Mouse (Mus musculus): ENCODE results near the gene Nubp1. TPM values are rescaled to one million over a fixed set of nuclear protein-coding genes. Genes with fewer than 3 reads are reported as not detected.

The Nubp1 gene
- polyA plus RNA-seq, 1 experiment from 2014 or later, result 51.1 TPM

DNA sequence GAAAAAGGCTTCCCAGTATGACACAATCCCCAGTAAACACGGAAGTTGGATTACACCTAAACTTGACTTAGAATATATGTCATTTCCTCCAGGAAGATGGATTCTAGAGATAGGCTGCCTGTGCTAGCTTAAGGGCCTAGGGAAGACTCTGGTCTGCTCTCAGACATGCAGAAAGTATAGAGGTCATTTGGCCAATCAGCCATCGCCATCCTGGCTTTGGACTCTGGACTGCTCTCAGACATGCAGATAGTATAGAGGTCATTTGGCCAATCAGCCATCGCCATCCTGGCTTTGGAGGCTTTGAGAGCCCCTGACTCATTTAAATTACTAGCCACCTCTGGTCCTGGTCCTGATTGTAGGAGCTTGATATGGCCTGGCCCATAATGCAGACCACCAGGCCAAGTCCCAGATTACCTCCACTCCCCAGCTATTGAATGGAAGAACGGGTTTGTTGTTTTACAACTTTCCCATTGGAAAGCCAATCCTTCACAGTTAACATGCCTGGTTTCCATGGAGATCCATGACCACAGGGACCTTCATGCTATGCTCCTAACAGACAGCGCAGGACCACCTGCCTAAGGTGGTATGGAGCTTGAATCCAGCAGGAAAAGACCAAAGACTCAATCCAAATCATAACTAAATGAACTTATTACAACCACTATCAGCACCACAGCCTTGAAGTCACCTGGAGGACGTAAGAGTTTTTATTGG lies 42.3 kb downstream of the Nubp1 start:
- H3K4me1 ChIP-seq (replicated peaks), result 0 out of 2 replicates have a peak, but pooled peaks cover 18% of the 10 kb centered on the region
- no peaks in the 10 kb centered on the region for H3K36me3 ChIP-seq
- ATAC-seq (ENCODE audit: low read depth), result no peak
- no peak overlapping the region for H3K9ac ChIP-seq
- H3K27me3 ChIP-seq, result no peaks in the 10 kb centered on the region
- H3K4me2 ChIP-seq, result no peak overlapping the region
- WGBS, result 48% methylated on average over 6 of the region's 6 CpGs
- H3K27ac ChIP-seq (replicated peaks), result no peak overlapping the region
- H3K4me3 ChIP-seq, result no peak overlapping the region
- no peaks in the 10 kb centered on the region for H3K9me3 ChIP-seq

DNA sequence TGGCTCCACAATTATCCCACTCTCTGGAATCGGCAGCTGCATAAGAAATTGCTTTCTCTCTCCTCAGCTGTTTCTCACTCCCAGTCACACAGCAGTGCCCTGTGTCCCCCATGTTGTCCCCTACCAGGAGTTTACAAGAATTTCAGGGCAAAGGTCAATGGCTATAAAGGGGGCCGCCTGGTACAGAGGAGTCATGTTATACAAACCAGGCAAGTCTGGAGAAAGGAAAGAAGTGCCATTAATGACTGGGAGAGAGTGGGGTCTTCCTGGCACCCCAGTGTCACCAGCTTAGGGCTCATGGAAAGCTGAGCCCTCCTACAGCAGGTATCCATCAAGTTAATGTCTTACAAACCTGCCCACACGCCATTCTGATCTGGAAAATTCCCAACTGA lies 42.8 kb downstream of the Nubp1 start:
- 0 out of 2 replicates have a peak, but pooled peaks cover 18% of the 10 kb centered on the region for H3K4me1 ChIP-seq (replicated peaks)
- no peak overlapping the region for H3K4me2 ChIP-seq
- H3K9ac ChIP-seq, result no peak overlapping the region
- H3K9me3 ChIP-seq, result no peaks in the 10 kb centered on the region
- H3K36me3 ChIP-seq, result no peaks in the 10 kb centered on the region
- WGBS, result 15% methylated on average over 3 of the region's 3 CpGs
- no peaks in the 10 kb centered on the region for H3K27me3 ChIP-seq
- no peak overlapping the region for H3K27ac ChIP-seq (replicated peaks)
- ATAC-seq (ENCODE audit: low read depth), result no peak
- no peak overlapping the region for H3K4me3 ChIP-seq

DNA sequence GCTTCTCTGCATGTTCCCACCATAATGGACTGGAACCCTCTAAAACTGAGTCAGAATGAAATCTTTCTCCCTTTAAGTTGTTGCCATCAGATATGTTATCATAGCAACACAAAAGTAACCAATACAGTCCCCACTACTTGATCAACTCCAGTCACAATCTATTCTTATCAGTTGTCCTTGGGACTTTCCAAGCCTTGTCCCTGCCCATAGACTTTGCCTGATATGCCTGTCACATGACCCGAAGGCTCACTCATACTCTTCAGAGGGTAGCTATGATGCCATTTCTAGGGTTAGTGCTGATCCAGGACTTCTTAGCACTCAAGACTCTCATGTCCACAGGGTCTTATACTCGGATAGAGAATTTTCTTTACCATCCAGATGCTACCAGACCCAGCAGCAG lies 48.4 kb downstream of the Nubp1 start:
- Histone ChIP-seq H3K4me3 (no peak overlapping the region), H3K9ac (no peak overlapping the region), H3K27ac (replicated peaks) (no peak overlapping the region), H3K4me1 (replicated peaks) (0 out of 2 replicates have a peak, but pooled peaks cover 4% of the 10 kb centered on the region), H3K36me3 (no peaks in the 10 kb centered on the region), H3K4me2 (no peak overlapping the region), H3K9me3 (no peaks in the 10 kb centered on the region), H3K27me3 (no peaks in the 10 kb centered on the region)
- 78% methylated on average over 2 of the region's 2 CpGs for WGBS
- no peak for ATAC-seq (ENCODE audit: low read depth)

DNA sequence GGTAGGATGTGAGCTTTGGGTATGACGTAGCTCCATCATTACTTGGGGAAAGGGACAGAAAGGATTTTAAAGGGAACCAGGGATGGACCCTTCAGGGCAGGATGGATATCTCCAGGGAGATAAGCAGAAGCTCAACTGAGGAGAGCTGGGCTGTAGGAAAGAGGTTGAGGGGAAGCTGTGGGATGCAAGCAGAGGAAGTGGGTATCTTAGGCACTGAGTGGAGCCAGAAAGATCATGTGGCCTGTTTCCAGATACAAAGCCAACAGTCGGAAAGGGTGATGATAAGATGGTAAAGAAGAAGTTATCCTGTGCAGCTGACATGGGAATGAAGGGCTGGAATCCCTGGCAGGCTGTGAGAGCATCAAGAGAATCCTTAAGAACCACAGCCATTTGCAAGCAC lies 49.4 kb downstream of the Nubp1 start:
- Histone ChIP-seq H3K9me3 (no peaks in the 10 kb centered on the region), H3K9ac (no peak overlapping the region), H3K4me2 (no peak overlapping the region), H3K36me3 (no peaks in the 10 kb centered on the region), H3K4me1 (replicated peaks) (no peaks in the 10 kb centered on the region), H3K27me3 (no peaks in the 10 kb centered on the region), H3K4me3 (no peak overlapping the region), H3K27ac (replicated peaks) (no peak overlapping the region)
- WGBS, result 90% methylated on average over 2 of the region's 2 CpGs
- no peak for ATAC-seq (ENCODE audit: low read depth)

DNA sequence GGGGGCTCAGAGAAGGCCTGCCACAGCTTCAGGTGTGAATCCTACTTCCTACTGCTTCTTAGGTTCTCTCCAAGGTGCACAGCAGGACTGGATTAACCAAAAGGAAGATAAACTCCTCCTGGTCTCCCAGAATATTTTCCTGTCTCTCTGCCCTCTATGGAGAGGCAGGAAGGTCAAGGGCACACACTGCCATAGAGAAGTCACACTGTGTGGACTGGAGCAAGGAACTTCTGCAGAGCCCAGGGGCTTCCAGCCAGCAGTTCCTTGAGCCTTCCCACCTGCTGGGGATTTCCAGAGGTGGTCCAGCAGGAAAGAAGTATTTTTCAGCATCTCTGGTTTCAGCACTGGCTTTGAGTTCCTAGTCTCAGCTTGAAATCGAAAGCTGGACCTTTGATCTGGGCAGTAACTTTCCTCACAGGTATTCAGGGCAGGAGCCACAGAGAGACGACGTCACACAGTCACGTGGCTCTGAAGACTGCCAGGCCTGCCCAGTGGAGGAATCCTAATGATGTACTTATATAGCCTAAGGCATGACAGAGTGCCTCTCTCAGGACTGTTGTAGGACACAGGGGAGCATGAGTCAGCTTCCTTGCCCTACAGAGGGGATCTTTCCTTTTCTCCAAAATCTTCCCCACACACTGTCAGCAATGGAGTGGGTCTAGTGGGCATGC lies 53.4 kb downstream of the Nubp1 start:
- Histone ChIP-seq H3K4me2 (no peak overlapping the region), H3K9ac (no peak overlapping the region), H3K4me3 (no peak overlapping the region), H3K4me1 (replicated peaks) (no peaks in the 10 kb centered on the region), H3K36me3 (no peaks in the 10 kb centered on the region), H3K27me3 (no peaks in the 10 kb centered on the region), H3K9me3 (no peaks in the 10 kb centered on the region), H3K27ac (replicated peaks) (no peak overlapping the region)
- ATAC-seq (ENCODE audit: low read depth), result no peak
- 34% methylated on average over 4 of the region's 4 CpGs for WGBS

DNA sequence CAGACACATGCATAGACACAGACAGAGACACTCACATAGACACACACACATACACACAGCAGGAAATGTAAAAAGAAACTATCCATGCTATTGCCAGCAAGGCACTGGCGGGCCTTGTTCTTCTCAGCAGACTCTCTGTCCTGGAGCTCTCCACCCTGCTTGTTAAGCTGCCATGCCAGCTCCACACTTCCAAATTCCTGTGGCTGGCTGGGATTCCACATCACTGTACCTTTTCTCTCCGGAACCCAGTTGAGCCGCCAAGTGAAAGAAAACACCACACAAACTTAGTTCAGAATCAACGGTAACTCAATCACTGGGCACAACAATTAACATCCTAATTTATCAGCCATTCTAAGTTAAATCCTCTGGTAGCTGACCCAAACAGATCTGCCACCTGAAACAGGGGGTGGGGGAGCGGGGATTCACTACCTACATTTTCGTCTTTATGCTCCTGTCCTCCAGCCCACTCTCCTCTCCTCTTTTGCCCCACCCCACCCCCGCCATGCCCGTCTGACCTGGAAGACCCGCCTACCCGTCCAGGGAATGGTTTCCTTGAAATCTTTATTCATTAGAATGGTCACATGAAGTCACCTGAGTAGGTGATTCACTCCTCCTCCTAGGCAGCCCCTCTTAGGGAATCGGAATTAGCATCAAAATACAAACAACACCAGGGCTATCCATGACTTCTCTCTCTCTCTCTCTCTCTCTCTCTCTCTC lies 55.8 kb downstream of the Nubp1 start:
- Histone ChIP-seq H3K4me2 (no peak overlapping the region), H3K9ac (no peak overlapping the region), H3K4me3 (no peak overlapping the region), H3K36me3 (no peaks in the 10 kb centered on the region), H3K27me3 (no peaks in the 10 kb centered on the region), H3K9me3 (no peaks in the 10 kb centered on the region), H3K27ac (replicated peaks) (no peak overlapping the region), H3K4me1 (replicated peaks) (no peaks in the 10 kb centered on the region)
- ATAC-seq (ENCODE audit: low read depth), result no peak
- WGBS, result 41% methylated on average over 11 of the region's 11 CpGs

DNA sequence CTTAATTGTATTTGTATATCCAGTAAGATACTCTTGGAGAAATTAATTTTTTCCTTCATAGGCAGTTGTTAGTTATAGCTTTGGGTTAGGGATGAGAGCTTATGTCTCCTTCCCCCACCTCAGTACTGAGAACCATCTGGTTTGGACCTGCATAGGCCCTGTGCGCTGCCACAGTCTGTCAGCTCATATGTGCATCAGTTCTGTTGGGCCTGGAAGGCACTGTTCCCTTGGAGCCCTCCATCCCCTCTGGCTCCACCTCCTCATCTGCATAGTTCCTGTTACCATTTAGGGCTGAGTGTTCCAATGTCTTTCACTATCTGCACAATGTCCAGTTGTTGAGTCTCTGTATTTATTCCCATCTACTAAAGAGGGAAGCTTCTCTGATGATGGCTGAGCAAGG lies 56.5 kb downstream of the Nubp1 start:
- no peak overlapping the region for H3K4me3 ChIP-seq
- H3K4me2 ChIP-seq, result no peak overlapping the region
- H3K36me3 ChIP-seq, result no peaks in the 10 kb centered on the region
- no peaks in the 10 kb centered on the region for H3K9me3 ChIP-seq
- no peak overlapping the region for H3K27ac ChIP-seq (replicated peaks)
- 100% methylated on average over 1 of the region's 1 CpGs for WGBS
- no peaks in the 10 kb centered on the region for H3K4me1 ChIP-seq (replicated peaks)
- no peak for ATAC-seq (ENCODE audit: low read depth)
- no peaks in the 10 kb centered on the region for H3K27me3 ChIP-seq
- no peak overlapping the region for H3K9ac ChIP-seq

DNA sequence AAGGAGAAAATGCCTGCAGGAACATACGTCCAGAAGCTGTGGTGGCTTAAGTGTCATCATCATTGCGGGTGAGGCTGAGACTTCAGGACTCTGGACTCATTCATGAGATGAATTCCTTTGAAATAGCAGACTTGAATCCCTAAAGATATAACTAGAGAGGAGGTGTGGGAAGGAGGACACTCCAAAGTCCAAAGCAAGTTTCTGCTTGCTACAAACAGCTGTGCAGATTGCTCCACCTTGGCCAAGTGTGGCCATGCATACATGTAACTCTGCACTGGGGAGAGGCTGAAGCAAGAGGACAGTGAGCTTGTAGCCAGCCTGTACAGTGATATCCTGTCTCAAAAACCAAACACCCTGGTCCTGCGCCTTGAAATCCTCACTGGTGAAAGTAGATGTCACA lies 60.2 kb downstream of the Nubp1 start:
- Histone ChIP-seq H3K36me3 (no peaks in the 10 kb centered on the region), H3K4me1 (replicated peaks) (no peaks in the 10 kb centered on the region), H3K9ac (no peak overlapping the region), H3K27me3 (no peaks in the 10 kb centered on the region), H3K4me2 (no peak overlapping the region), H3K27ac (replicated peaks) (no peak overlapping the region), H3K9me3 (no peaks in the 10 kb centered on the region), H3K4me3 (no peak overlapping the region)
- no peak for ATAC-seq (ENCODE audit: low read depth)
- 93% methylated on average over 3 of the region's 3 CpGs for WGBS

Other genes starting within 250 kb of the Nubp1 start
- not detected in 2 replicates for gene Rpl39l, start 241.7 kb upstream of the Nubp1 start, polyA plus RNA-seq (2015; fragmentation: Nextera tagmentation; extraction: Ambion mirVana)
- gene Atf7ip2, start 219.2 kb upstream of the Nubp1 start, polyA plus RNA-seq (2015; fragmentation: Nextera tagmentation; extraction: Ambion mirVana), result 0.21 TPM in 1 of 2 replicates, not detected in the other
- 5.3 and 5.7 TPM in 2 replicates for gene Emp2, start 98.0 kb upstream of the Nubp1 start, polyA plus RNA-seq (2015; fragmentation: Nextera tagmentation; extraction: Ambion mirVana)
- gene Tekt5, start 16.5 kb upstream of the Nubp1 start, polyA plus RNA-seq (2015; fragmentation: Nextera tagmentation; extraction: Ambion mirVana), result 5.2 and 5.7 TPM in 2 replicates
- 39.2 and 40.5 TPM in 2 replicates for gene Tvp23a, start 35.4 kb downstream of the Nubp1 start, polyA plus RNA-seq (2015; fragmentation: Nextera tagmentation; extraction: Ambion mirVana)
- gene Ciita, start 68.1 kb downstream of the Nubp1 start, polyA plus RNA-seq (2015; fragmentation: Nextera tagmentation; extraction: Ambion mirVana), result 0.35 and 0.54 TPM in 2 replicates
- 19.1 and 21.8 TPM in 2 replicates for gene Dexi, start 131.1 kb downstream of the Nubp1 start, polyA plus RNA-seq (2015; fragmentation: Nextera tagmentation; extraction: Ambion mirVana)
- gene Clec16a, start 133.4 kb downstream of the Nubp1 start, polyA plus RNA-seq (2015; fragmentation: Nextera tagmentation; extraction: Ambion mirVana), result 68.7 and 69.0 TPM in 2 replicates